Mouse (Mus musculus) lung, adult 2 months (tissue): ENCODE data around the gene Phb2.

Experiments used
- CTCF ChIP-seq: fragments of 200-500 bp; IDR thresholded peaks from 2 replicates; pipeline ENCODE4 v1.5.1; 2011; ENCODE audit warnings: mild to moderate bottlenecking, low read length, control low read depth; ENCODE audit not compliant: insufficient read depth
- POLR2A ChIP-seq: fragments of 200-500 bp; IDR thresholded peaks from 2 replicates; pipeline ENCODE4 v1.6.1; 2011; ENCODE audit warnings: low read depth, mild to moderate bottlenecking, control low read depth, low read length, borderline replicate concordance; ENCODE audit errors: extremely low read depth

DNA sequence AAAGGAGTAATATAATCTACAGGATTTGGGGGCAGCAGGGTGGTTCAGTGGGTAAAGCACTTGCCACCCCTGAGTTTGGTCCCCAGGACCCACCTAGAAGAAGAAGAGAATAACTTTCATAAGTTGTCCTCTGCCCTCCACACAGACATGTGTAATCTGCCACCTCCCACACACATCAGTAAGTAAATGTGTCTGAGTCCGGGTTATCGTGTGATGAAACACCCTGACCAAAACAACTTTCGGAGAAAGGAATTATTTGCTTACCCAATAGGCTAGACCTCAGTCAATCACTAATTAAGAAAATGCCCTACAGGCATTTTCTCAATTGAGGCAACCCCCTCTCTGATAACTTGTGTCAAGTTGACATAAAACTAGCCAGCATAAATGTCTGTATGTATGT, 21.6 kb upstream of the Phb2 start:
- TF ChIP-seq CTCF (no peak), POLR2A (no peak)
